Mouse (Mus musculus) adrenal gland, adult (tissue): ENCODE results near the gene Zfp969.
"Not testable (repeated sequence)": the region's sequence is repeated elsewhere in the genome, so short reads cannot be mapped to it uniquely, and the experiment has no call there.

ENCODE experiments used
- DNase-seq, 2 experiments: peaks; one replicate each; pipeline ENCODE4 v3.0.0; 2022 to 2023; ENCODE audit warnings: low spot score in 1 of 2; ENCODE audit not compliant: inconsistent age in 2 of 2

Gene Zfp969

DNA sequence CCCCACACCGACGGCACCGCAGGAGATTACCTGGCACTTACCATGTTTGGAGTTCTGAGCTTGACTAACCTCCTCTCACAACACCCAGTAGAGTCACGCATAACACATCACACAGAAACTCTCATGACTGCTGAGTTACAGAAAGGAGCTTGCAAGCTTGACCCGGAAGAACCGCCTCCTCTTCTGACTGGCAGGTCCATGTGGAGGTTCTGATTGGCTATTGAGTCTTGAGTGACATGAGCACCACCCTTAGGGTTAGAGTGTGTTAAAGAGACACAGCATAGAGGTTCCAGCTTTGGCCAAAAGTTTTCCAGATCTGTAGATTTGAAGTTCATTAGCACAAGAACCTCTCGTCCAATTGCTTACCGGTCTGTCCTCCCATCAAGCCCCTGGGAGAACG lies at the start of gene Zfp969:
Gene Zfp969, minus strand, starts transcription at position 101 of the 400 bp plus-strand sequence.
- DNase-seq, result not testable (repeated sequence)

DNA sequence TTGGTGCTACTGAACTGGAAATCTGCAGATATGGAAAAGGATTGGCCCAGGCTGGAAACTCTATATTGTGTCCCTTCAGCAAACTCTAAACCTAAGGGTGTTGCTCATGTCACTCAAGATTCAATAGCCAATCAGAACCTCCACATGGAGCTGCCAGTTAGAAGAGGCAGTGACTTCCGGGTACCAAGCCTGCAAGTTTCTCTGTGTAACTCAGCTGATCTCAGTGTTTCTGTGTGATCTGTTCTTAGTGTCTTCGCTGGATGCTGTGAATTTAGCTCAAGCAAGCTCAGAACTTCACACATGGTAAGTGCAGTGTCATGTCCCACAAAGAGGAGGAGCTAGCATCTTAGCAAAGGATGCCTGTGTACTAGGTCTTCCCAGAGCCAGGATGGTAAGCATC lies 37.8 kb upstream of the Zfp969 start, which contains the start of gene Gm2007:
Gene Gm2007, plus strand, starts transcription at position 301 of the 400 bp plus-strand sequence.
- not testable (repeated sequence) for DNase-seq

- not testable (repeated sequence) for DNase-seq
Observed at GRCm38 (mm10) chr2:175643678-175644077, 59.8 kb downstream of the Zfp969 start, which contains the start of gene Gm11007. Gm11007 (plus strand) TSS chr2:175643978.
